Mouse (Mus musculus) stomach, postnatal 0 days (tissue): ENCODE results near the gene Uts2b.

Experiments used
- CTCF ChIP-seq: IDR thresholded peaks from 2 replicates; pipeline ENCODE4 v1.5.1; 2016; ENCODE audit warnings: antibody characterized with exemption, low read depth, mild to moderate bottlenecking, moderate library complexity
- EP300 ChIP-seq: optimal IDR thresholded peaks from 2 replicates; pipeline ENCODE3; 2016; ENCODE audit warnings: antibody characterized with exemption

- TF ChIP-seq CTCF (no peak), EP300 (no peak)
Measured at GRCm38 (mm10) chr16:27374139-27374538, 4.1 kb upstream of the Uts2b start.
